Mouse (Mus musculus) right cerebral cortex, postnatal 14 days (tissue): ENCODE measurements around the gene Arid3b.

ENCODE experiments used
- DNase-seq: peaks from one replicate; pipeline ENCODE4 v3.0.0; 2022

The Arid3b gene

DNA sequence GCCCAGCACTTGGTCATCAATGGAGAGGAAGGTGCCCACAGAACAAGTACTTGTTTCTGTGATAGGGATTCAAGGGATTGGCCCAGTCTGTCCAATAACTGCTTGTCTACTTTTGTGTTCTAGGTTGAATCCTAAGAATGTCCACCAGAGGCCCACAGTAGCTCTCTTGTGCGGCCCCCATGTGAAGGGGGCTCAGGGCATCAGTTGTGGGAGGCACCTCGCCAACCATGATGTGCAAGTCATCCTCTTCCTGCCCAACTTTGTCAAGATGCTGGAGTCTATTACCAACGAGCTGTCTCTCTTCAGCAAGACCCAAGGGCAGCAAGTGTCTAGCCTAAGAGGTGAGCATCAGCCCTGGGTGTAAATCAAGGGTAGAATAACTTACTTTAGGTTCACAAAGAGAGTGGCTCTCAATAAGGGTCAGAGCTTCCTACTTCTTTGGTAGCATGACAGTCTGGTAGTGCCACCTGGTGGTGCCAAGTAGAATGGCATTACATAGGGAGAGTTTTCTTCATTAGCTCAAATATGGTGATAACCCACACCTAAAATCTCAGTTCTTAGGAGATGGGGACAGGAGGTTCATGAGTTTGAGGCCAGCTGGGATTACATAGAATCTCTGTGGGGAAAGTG, 92.0 kb downstream of the Arid3b start:
- DNase-seq = no peak
